Mouse (Mus musculus): ENCODE data around the gene Rcc1l. TPM values are rescaled to one million over a fixed set of nuclear protein-coding genes. Genes with fewer than 3 reads are reported as not detected.

Rcc1l gene
- polyA plus RNA-seq (2012; rRNA removed) = 7.6 and 8.7 TPM in 2 replicates

GRCm38 (mm10) chr5:134176169-134176881 lies at the start of gene Rcc1l:
Rcc1l (minus strand) TSS chr5:134176774.

GRCm38 (mm10) chr5:134183880-134184808 lies 7.6 kb upstream of the Rcc1l start, which contains the start of gene Gtf2ird2:
Gtf2ird2 (plus strand) TSS chr5:134184019.

GRCm38 (mm10) chr5:134099496-134100211 lies 76.9 kb downstream of the Rcc1l start, which contains the start of gene Castor2:
Castor2 (plus strand) TSS chr5:134099711.

Other genes starting within 250 kb of the Rcc1l start
- 0.24 and 0.25 TPM in 2 replicates for gene Castor2, start 77.1 kb downstream of the Rcc1l start, polyA plus RNA-seq (2012; rRNA removed)
- gene Gtf2ird2, start 7.2 kb upstream of the Rcc1l start, polyA plus RNA-seq (2012; rRNA removed) = 1.7 and 2.3 TPM in 2 replicates
- 8.7 and 11.6 TPM in 2 replicates for gene Ncf1, start 52.9 kb upstream of the Rcc1l start, polyA plus RNA-seq (2012; rRNA removed)
- 24.5 and 30.4 TPM in 2 replicates for gene Gtf2i, start 138.0 kb upstream of the Rcc1l start, polyA plus RNA-seq (2012; rRNA removed)

Measured in liver, embryonic 14 days (tissue).